Mouse (Mus musculus): ENCODE data around the gene Olfr285. TPM values are rescaled to one million over a fixed set of nuclear protein-coding genes. Genes with fewer than 3 reads are reported as not detected.

The Olfr285 gene
- not detected in 2 replicates for polyA plus RNA-seq (2015; fragmentation: Nextera tagmentation; extraction: Ambion mirVana)

DNA sequence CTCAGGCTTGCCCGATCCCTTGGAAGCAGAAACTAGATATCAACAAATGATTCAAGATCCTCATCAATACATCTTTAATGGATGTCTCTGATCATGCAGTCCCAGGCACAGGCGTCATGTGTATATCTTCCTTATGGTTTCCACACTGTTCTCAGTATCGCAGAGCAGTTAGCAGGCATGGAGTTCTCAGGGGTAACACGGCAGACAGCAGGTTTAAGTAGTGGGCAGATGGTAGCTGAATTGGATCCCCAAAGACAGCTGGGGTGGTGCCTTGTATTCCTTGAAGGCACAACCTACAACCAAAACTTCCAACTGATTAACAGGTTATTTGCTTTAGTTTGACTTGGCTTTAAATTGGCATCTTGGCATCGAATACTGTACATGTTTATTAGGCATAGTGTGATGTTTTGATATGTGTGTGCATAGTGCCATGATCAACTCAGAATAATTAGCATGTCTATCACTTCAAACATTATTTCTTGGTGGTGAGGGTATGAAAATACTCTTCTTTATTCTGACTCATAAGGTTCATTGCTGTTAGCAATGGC, at the start of gene Olfr285:
Olfr285 (minus strand) TSS at position 177 of the 548 bp plus-strand sequence.
- Histone ChIP-seq H3K4me1 (replicated peaks; ENCODE audit: control insufficient read depth, insufficient read depth, low read length) (no peaks in the 10 kb centered on the region), H3K36me3 (ENCODE audit: control insufficient read depth, insufficient read depth) (no peaks in the 10 kb centered on the region), H3K9ac (replicated peaks; ENCODE audit: low read depth, low read length) (no peak within 1 kb of the TSS), H3K9me3 (ENCODE audit: control insufficient read depth, low read length) (no peaks in the 10 kb centered on the region), H3K27me3 (replicated peaks; ENCODE audit: control insufficient read depth, insufficient read depth, low read length) (no peaks in the 10 kb centered on the region), H3K27ac (ENCODE audit: low read length) (no peak within 1 kb of the TSS), H3K4me2 (ENCODE audit: low read length) (no peak within 1 kb of the TSS), H3K4me3 (replicated peaks; ENCODE audit: low read length) (no peak within 1 kb of the TSS)
- ATAC-seq = peak; percentile 74
- WGBS = 68% methylated on average over 5 of the region's 5 CpGs

DNA sequence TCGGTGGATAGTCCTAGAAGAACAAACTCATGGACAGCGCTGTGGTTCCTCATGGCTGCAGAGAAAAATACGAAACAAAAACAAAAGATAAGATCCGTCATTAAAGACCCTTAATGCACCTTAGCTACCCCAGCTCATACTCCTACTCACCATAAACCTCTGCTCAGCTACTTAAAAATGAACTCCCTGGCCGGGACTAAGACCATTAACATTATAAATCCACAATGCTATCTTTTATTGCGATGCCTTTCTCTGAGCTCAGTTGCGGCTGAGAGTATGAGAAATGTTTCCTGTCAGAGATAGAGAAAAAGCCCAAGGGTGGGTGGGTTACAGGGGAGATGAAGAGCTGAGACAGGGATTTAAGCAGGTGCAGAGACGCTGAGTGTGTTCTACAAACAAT, 23.7 kb upstream of the Olfr285 start, which contains the start of gene Olfr284:
Olfr284 (minus strand) TSS at position 101 of the 400 bp plus-strand sequence.
- Histone ChIP-seq H3K4me3 (replicated peaks; ENCODE audit: low read length) (no peak within 1 kb of the TSS), H3K9me3 (ENCODE audit: control insufficient read depth, low read length) (no peaks in the 10 kb centered on the region), H3K27me3 (replicated peaks; ENCODE audit: control insufficient read depth, insufficient read depth, low read length) (no peaks in the 10 kb centered on the region), H3K4me1 (replicated peaks; ENCODE audit: control insufficient read depth, insufficient read depth, low read length) (no peaks in the 10 kb centered on the region), H3K36me3 (ENCODE audit: control insufficient read depth, insufficient read depth) (no peaks in the 10 kb centered on the region), H3K27ac (ENCODE audit: low read length) (no peak within 1 kb of the TSS), H3K4me2 (ENCODE audit: low read length) (no peak within 1 kb of the TSS), H3K9ac (replicated peaks; ENCODE audit: low read depth, low read length) (no peak within 1 kb of the TSS)
- 83% methylated on average over 8 of the region's 8 CpGs for WGBS
- ATAC-seq = no peak

DNA sequence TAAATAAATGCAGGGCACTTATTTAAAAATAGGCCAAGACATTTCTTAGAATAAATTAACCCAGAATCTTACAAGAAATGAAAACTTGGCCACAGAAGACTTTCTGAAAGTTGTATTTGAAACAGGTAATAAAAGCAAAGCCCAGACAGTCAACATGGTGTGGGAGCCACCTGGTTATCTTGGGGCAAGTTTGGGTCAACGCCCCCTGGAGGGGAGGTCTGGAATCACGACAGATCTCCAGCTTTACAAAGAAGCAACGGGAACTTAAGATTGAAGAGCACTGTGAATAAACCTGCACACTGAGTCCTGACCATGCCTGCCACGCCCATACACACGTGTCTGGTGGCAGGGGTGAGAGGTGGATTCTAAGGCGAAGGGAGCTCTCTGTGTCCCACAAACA, 1.4 kb downstream of the Olfr285 start:
- WGBS = 53% methylated on average over 6 of the region's 6 CpGs
- no peak overlapping the region for H3K4me3 ChIP-seq (replicated peaks; ENCODE audit: low read length)

DNA sequence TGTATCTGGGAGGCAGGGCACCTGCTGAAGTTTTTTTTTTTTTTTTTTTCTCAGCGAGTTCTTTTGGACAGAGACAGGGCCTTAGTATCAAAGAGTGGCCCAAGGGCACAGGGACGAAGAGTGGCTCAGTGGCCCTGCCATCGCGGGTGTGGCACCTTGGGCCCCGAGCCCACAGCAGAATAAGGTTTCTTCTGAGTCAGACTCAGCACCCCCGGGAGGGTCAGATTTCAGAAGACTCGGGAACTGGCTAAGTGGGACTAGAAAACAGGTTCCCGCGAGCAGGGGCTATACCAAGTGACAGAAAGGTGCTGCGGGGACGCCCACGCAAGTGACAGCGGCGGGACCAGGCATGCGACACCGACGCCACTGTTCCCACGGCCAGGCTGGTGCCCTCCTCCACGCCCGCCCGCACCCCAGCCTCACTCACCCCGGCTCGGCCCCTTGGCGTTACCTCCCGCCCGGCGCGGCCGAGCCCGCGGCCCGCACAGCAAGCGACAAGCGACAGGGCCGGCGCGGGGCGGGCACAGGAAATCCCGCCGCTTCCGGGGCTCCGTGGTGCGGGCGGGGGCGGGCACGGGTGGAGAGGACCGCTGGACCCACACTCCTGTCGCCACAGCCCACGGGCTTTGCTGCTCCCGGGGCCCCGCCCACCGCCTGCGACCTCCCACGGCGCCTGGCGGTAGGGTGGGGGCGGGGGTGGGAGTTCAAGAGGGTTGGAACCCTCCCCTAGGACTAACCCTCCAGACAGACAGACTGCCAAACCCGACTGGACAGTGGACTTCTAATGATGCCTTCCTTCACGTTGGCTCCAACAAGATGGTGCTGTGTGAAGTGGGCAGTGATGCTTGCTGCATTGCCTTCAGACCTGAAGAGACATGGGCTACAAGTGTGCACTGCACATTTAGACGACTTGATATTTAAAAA, 21.3 kb downstream of the Olfr285 start, which contains the start of gene Zfp641:
Zfp641 (minus strand) TSS at position 534 of the 924 bp plus-strand sequence.
- Histone ChIP-seq H3K9me3 (ENCODE audit: control insufficient read depth, low read length) (no peaks in the 10 kb centered on the region), H3K9ac (replicated peaks; ENCODE audit: low read depth, low read length) (peak within 1 kb of the TSS; percentile 83), H3K36me3 (ENCODE audit: control insufficient read depth, insufficient read depth) (no peaks in the 10 kb centered on the region), H3K4me3 (replicated peaks; ENCODE audit: low read length) (peak within 1 kb of the TSS; percentile 72), H3K4me1 (replicated peaks; ENCODE audit: control insufficient read depth, insufficient read depth, low read length) (no peaks in the 10 kb centered on the region; the same call in 1 of the 2 replicates), H3K4me2 (ENCODE audit: low read length) (peak within 1 kb of the TSS; percentile 84), H3K27ac (ENCODE audit: low read length) (no peak within 1 kb of the TSS), H3K27me3 (replicated peaks; ENCODE audit: control insufficient read depth, insufficient read depth, low read length) (no peaks in the 10 kb centered on the region)
- WGBS = 1% methylated on average over 46 of the region's 60 CpGs
- peak; percentile 72 for ATAC-seq

More for the DNA sequence above, 1.4 kb downstream of the Olfr285 start:
- H3K9ac ChIP-seq (replicated peaks; ENCODE audit: low read depth, low read length) = no peak overlapping the region
- ATAC-seq = no peak
- H3K27me3 ChIP-seq (replicated peaks; ENCODE audit: control insufficient read depth, insufficient read depth, low read length) = no peaks in the 10 kb centered on the region
- no peaks in the 10 kb centered on the region for H3K4me1 ChIP-seq (replicated peaks; ENCODE audit: control insufficient read depth, insufficient read depth, low read length)
- H3K4me2 ChIP-seq (ENCODE audit: low read length) = no peak overlapping the region
- H3K27ac ChIP-seq (ENCODE audit: low read length) = no peak overlapping the region
- H3K36me3 ChIP-seq (ENCODE audit: control insufficient read depth, insufficient read depth) = no peaks in the 10 kb centered on the region
- H3K9me3 ChIP-seq (ENCODE audit: control insufficient read depth, low read length) = no peaks in the 10 kb centered on the region

DNA sequence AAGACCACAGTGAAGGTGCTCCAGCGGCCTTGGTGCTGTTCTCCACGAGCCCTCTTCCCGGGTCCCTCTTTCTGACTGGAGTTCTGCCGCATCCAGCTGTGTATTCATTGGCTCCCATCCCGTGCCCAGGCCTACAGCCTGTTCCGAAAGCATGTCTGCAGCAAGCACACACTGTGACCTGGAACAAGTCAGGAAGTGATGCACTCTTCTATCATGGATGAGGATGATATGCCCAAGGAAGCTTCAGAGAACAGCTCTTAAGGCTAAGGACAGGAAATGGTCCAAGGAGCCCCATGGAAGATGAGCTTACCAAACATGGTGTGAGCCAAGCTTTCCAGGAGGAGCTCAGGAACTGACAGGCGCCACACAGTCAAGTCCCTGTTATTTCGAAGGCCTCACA, 23.5 kb downstream of the Olfr285 start:
- H3K4me3 ChIP-seq (replicated peaks; ENCODE audit: low read length) = no peak overlapping the region
- no peak overlapping the region for H3K27ac ChIP-seq (ENCODE audit: low read length)
- no peaks in the 10 kb centered on the region for H3K27me3 ChIP-seq (replicated peaks; ENCODE audit: control insufficient read depth, insufficient read depth, low read length)
- no peaks in the 10 kb centered on the region for H3K36me3 ChIP-seq (ENCODE audit: control insufficient read depth, insufficient read depth)
- no peaks in the 10 kb centered on the region; the same call in 1 of the 2 replicates for H3K4me1 ChIP-seq (replicated peaks; ENCODE audit: control insufficient read depth, insufficient read depth, low read length)
- 93% methylated on average over 8 of the region's 8 CpGs for WGBS
- no peak overlapping the region for H3K9ac ChIP-seq (replicated peaks; ENCODE audit: low read depth, low read length)
- H3K9me3 ChIP-seq (ENCODE audit: control insufficient read depth, low read length) = no peaks in the 10 kb centered on the region
- no peak overlapping the region for H3K4me2 ChIP-seq (ENCODE audit: low read length)
- ATAC-seq = no peak

DNA sequence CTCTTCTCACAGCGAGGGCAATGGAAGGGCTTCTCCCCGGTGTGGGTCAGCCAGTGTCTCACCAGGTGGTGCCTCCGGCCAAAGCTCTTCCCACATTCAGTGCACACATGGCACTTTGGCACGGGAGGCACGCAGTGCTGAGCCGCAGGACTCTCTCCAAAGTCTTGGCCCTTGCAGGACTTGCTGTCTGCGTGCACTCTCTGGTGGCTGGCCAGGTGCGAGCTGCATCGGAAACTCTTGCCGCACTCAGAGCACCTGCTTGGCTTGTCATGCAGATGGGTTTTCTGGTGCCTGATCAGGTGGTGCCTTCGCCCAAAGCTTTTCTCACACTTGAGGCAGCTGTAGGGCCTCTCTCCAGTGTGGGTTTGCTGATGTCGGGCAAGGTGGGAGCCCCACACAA, 28.6 kb downstream of the Olfr285 start:
- no peak for ATAC-seq
- no peak overlapping the region for H3K4me2 ChIP-seq (ENCODE audit: low read length)
- 71% methylated on average over 12 of the region's 12 CpGs for WGBS

DNA sequence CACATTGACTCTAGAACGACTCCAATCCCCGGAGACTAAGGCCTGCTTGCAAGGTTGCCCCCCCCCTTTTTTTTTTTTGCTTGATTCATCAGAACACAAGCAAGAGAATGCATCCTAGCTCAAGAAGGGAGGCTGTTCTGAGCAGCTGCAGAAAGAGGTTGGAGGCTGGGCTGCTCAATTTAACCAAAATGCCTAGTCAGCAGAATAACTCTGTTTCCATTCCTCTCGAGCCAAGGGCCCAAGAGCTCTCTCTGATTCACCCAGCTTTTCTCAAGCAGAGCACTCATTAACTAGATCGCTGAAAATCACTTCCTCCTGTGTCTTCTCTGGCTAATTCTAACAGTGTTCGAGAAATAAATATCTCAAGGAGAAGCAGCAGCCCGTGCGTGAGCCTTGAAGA, 30.7 kb downstream of the Olfr285 start:
- WGBS = 71% methylated on average over 7 of the region's 7 CpGs
- Histone ChIP-seq H3K9ac (replicated peaks; ENCODE audit: low read depth, low read length) (no peak overlapping the region), H3K4me2 (ENCODE audit: low read length) (no peak overlapping the region), H3K27me3 (replicated peaks; ENCODE audit: control insufficient read depth, insufficient read depth, low read length) (no peaks in the 10 kb centered on the region), H3K9me3 (ENCODE audit: control insufficient read depth, low read length) (no peaks in the 10 kb centered on the region), H3K4me1 (replicated peaks; ENCODE audit: control insufficient read depth, insufficient read depth, low read length) (no peaks in the 10 kb centered on the region), H3K27ac (ENCODE audit: low read length) (no peak overlapping the region), H3K4me3 (replicated peaks; ENCODE audit: low read length) (no peak overlapping the region), H3K36me3 (ENCODE audit: control insufficient read depth, insufficient read depth) (no peaks in the 10 kb centered on the region)
- ATAC-seq = peak; percentile 45; the same call in 1 of the 2 replicates

More for the DNA sequence above, 28.6 kb downstream of the Olfr285 start:
- H3K27ac ChIP-seq (ENCODE audit: low read length) = no peak overlapping the region
- no peak overlapping the region for H3K4me3 ChIP-seq (replicated peaks; ENCODE audit: low read length)
- no peaks in the 10 kb centered on the region for H3K9me3 ChIP-seq (ENCODE audit: control insufficient read depth, low read length)
- H3K4me1 ChIP-seq (replicated peaks; ENCODE audit: control insufficient read depth, insufficient read depth, low read length) = no peaks in the 10 kb centered on the region
- H3K9ac ChIP-seq (replicated peaks; ENCODE audit: low read depth, low read length) = no peak overlapping the region
- H3K36me3 ChIP-seq (ENCODE audit: control insufficient read depth, insufficient read depth) = no peaks in the 10 kb centered on the region
- no peaks in the 10 kb centered on the region for H3K27me3 ChIP-seq (replicated peaks; ENCODE audit: control insufficient read depth, insufficient read depth, low read length)

Other genes starting within 250 kb of the Olfr285 start
- 93.3 and 97.0 TPM in 2 replicates for gene Pfkm, start 224.8 kb downstream of the Olfr285 start, polyA plus RNA-seq (2015; fragmentation: Nextera tagmentation; extraction: Ambion mirVana)
- gene Senp1, start 223.6 kb downstream of the Olfr285 start, polyA plus RNA-seq (2015; fragmentation: Nextera tagmentation; extraction: Ambion mirVana) = 26.9 and 30.9 TPM in 2 replicates
- 48.5 and 51.1 TPM in 2 replicates for gene Asb8, start 151.7 kb downstream of the Olfr285 start, polyA plus RNA-seq (2015; fragmentation: Nextera tagmentation; extraction: Ambion mirVana)
- 29.7 and 50.4 TPM in 2 replicates for gene Ccdc184, start 150.2 kb downstream of the Olfr285 start, polyA plus RNA-seq (2015; fragmentation: Nextera tagmentation; extraction: Ambion mirVana)
- not detected in 2 replicates for gene Olfr288, start 121.8 kb downstream of the Olfr285 start, polyA plus RNA-seq (2015; fragmentation: Nextera tagmentation; extraction: Ambion mirVana)
- gene Gm44579, start 96.4 kb downstream of the Olfr285 start, polyA plus RNA-seq (2015; fragmentation: Nextera tagmentation; extraction: Ambion mirVana) = not detected in 2 replicates
- not detected in 2 replicates for gene Olfr287, start 96.3 kb downstream of the Olfr285 start, polyA plus RNA-seq (2015; fragmentation: Nextera tagmentation; extraction: Ambion mirVana)
- gene Olfr286, start 82.9 kb downstream of the Olfr285 start, polyA plus RNA-seq (2015; fragmentation: Nextera tagmentation; extraction: Ambion mirVana) = not detected in 2 replicates
- gene H1fnt, start 60.1 kb downstream of the Olfr285 start, polyA plus RNA-seq (2015; fragmentation: Nextera tagmentation; extraction: Ambion mirVana) = not detected in 2 replicates
- 3.9 and 5.7 TPM in 2 replicates for gene Zfp641, start 21.2 kb downstream of the Olfr285 start, polyA plus RNA-seq (2015; fragmentation: Nextera tagmentation; extraction: Ambion mirVana)
- not detected in 2 replicates for gene Olfr284, start 23.6 kb upstream of the Olfr285 start, polyA plus RNA-seq (2015; fragmentation: Nextera tagmentation; extraction: Ambion mirVana)
- not detected in 2 replicates for gene Olfr283, start 63.6 kb upstream of the Olfr285 start, polyA plus RNA-seq (2015; fragmentation: Nextera tagmentation; extraction: Ambion mirVana)
- gene Olfr282, start 113.9 kb upstream of the Olfr285 start, polyA plus RNA-seq (2015; fragmentation: Nextera tagmentation; extraction: Ambion mirVana) = not detected in 2 replicates
- gene Olfr281, start 135.2 kb upstream of the Olfr285 start, polyA plus RNA-seq (2015; fragmentation: Nextera tagmentation; extraction: Ambion mirVana) = not detected in 2 replicates
- gene OR5BS1P, start 152.5 kb upstream of the Olfr285 start, polyA plus RNA-seq (2015; fragmentation: Nextera tagmentation; extraction: Ambion mirVana) = not detected in 2 replicates
- gene Lalba, start 165.4 kb upstream of the Olfr285 start, polyA plus RNA-seq (2015; fragmentation: Nextera tagmentation; extraction: Ambion mirVana) = not detected in 2 replicates
- gene Olfr279, start 175.0 kb upstream of the Olfr285 start, polyA plus RNA-seq (2015; fragmentation: Nextera tagmentation; extraction: Ambion mirVana) = not detected in 2 replicates
- gene Kansl2, start 216.9 kb upstream of the Olfr285 start, polyA plus RNA-seq (2015; fragmentation: Nextera tagmentation; extraction: Ambion mirVana) = 130 and 141 TPM in 2 replicates

Measured in forebrain, embryonic 16.5 days (tissue).